8 mouse cellular contexts compared by ENCODE assay signal in the genomic region with DNA sequence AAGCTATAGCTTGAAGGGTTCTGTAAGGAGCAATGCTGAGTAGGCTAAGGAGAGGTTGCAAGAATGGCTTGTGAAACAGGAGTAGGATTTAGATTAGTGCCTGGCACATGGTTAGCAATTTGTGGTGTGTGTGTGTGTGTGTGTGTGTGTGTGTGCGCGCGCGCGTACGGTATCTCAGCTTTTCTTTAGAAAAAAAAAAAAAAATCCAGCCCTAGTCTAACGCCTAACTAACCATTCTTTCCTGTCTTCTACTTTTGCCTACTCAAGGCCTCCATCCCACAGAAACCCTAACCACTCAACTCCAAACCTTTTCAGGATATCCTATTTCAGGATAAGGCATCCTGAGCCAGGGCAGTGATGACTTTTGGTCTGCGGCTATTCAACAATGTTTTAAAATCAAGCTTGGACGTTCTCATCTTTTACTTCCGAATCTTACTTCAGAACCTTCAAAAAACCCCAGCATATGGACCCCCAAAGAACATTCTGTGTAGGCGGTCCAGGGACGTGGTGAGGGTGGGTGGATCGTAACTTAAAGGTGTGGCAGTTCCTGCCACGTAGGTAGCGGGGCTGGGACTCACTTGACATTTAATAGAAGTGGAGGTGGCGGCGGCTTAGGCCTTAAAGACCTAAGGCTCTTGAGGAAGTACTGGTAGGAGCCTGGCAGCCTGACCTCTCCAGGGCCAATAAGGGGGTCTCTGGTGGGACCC. TPM values are rescaled to one million over a fixed set of nuclear protein-coding genes. Genes with fewer than 3 reads are reported as not detected.
DNase-seq lines count a peak whose midpoint lies in the region; ATAC-seq and TF ChIP-seq lines count a peak whose summit lies in the region.

No protein-coding gene starts in this region.

- peak overlapping the region; percentile 75 for H3K4me2 ChIP-seq in limb, embryonic 13.5 days (replicated peaks)
- H3K4me2 ChIP-seq in stomach, embryonic 16.5 days (ENCODE audit: low read depth, low read length): peak overlapping the region; percentile 61

- peak overlapping the region; percentile 87 for H3K27ac ChIP-seq in testis, adult 2 months (ENCODE audit: control insufficient read depth, insufficient read depth, low read depth, low read length)
- peak overlapping the region; percentile 97; the same call in 1 of the 2 replicates for H3K27ac ChIP-seq in limb, embryonic 13.5 days
- peak overlapping the region; percentile 98; the same call in 1 of the 2 replicates for H3K27ac ChIP-seq in stomach, embryonic 16.5 days (ENCODE audit: low read length)

- peaks cover 8% of the 10 kb centered on the region for H3K4me1 ChIP-seq in testis, adult 2 months (ENCODE audit: control insufficient read depth, insufficient read depth, low read length)
- H3K4me1 ChIP-seq in erythroblast, embryonic 14.5 days (ENCODE audit: control insufficient read depth): peaks cover 45% of the 10 kb centered on the region
- H3K4me1 ChIP-seq in limb, embryonic 13.5 days: peaks cover 45% of the 10 kb centered on the region
- H3K4me1 ChIP-seq in stomach, embryonic 16.5 days (ENCODE audit: control insufficient read depth, insufficient read depth, low read length): peaks cover 15% of the 10 kb centered on the region

- peak overlapping the region; percentile 96 for H3K9ac ChIP-seq in limb, embryonic 13.5 days
- H3K9ac ChIP-seq in stomach, embryonic 16.5 days (ENCODE audit: low read length): peak overlapping the region; percentile 72

- no peaks in the 10 kb centered on the region for H3K36me3 ChIP-seq in testis, adult 2 months (ENCODE audit: control insufficient read depth, insufficient read depth, low read length)
- H3K36me3 ChIP-seq in erythroblast, embryonic 14.5 days (ENCODE audit: control insufficient read depth): peaks cover 17% of the 10 kb centered on the region
- H3K36me3 ChIP-seq in limb, embryonic 13.5 days: peaks cover 11% of the 10 kb centered on the region; the same call in 1 of the 2 replicates
- H3K36me3 ChIP-seq in stomach, embryonic 16.5 days (ENCODE audit: control insufficient read depth, insufficient read depth, low read length): no peaks in the 10 kb centered on the region

- H3K4me3 ChIP-seq in testis, adult 2 months (ENCODE audit: control insufficient read depth, low read depth, low read length): peak overlapping the region; percentile 98
- H3K4me3 ChIP-seq in erythroblast, embryonic 14.5 days (replicated peaks): peak overlapping the region; percentile 70
- H3K4me3 ChIP-seq in limb, embryonic 13.5 days: peak overlapping the region; percentile 97
- H3K4me3 ChIP-seq in stomach, embryonic 16.5 days (replicated peaks; ENCODE audit: low read length): peak overlapping the region; percentile 94

- H3K9me3 ChIP-seq in erythroblast, embryonic 14.5 days (ENCODE audit: control insufficient read depth, low read length): no peaks in the 10 kb centered on the region
- no peaks in the 10 kb centered on the region for H3K9me3 ChIP-seq in limb, embryonic 13.5 days
- H3K9me3 ChIP-seq in stomach, embryonic 16.5 days (replicated peaks; ENCODE audit: control insufficient read depth, low read length): no peaks in the 10 kb centered on the region

- no peak for TF ChIP-seq POLR2A in testis, adult 2 months (IDR thresholded peaks at IDR 0.05; ENCODE audit: control insufficient read depth, low read depth, low read length)

- H3K27me3 ChIP-seq in testis, adult 2 months (ENCODE audit: control insufficient read depth, insufficient read depth, low read length): no peaks in the 10 kb centered on the region
- peaks cover 8% of the 10 kb centered on the region for H3K27me3 ChIP-seq in erythroblast, embryonic 14.5 days (ENCODE audit: control insufficient read depth)
- no peaks in the 10 kb centered on the region for H3K27me3 ChIP-seq in limb, embryonic 13.5 days
- no peaks in the 10 kb centered on the region for H3K27me3 ChIP-seq in stomach, embryonic 16.5 days (ENCODE audit: control insufficient read depth, insufficient read depth, low read length)

- DNase-seq in testis, postnatal 14 days (ENCODE audit: low spot score): no peak
- DNase-seq in gastrocnemius, postnatal 4 days (ENCODE audit: low spot score in 2 of 2): no peak
- DNase-seq in layer of hippocampus, postnatal 14 days (ENCODE audit: low spot score in 2 of 2): no peak
- no peak for DNase-seq in ovary, postnatal 36 days (ENCODE audit: low spot score)

- whole genome bisulfite sequencing in limb, embryonic 13.5 days: 36% methylated on average over 17 of the region's 17 CpGs
- 33% methylated on average over 17 of the region's 17 CpGs for WGBS in stomach, embryonic 16.5 days

- TF ChIP-seq CTCF in testis, adult 2 months (IDR thresholded peaks at IDR 0.05; ENCODE audit: control insufficient read depth, insufficient read depth, insufficient replicate concordance, low read depth, low read length): no peak

- ATAC-seq in limb, embryonic 13.5 days (ENCODE audit: low FRiP score, low read depth): no peak; the same call in 1 of the 2 replicates
- peak; percentile 42; the same call in 1 of the 2 replicates for ATAC-seq in stomach, embryonic 16.5 days (ENCODE audit: insufficient read depth, low FRiP score)

RNA-seq across cellular contexts. Expression of gene Tmem165, which starts 0.5 kb away (rescaled TPM):
- polyA plus RNA-seq in testis, adult 2 months (2012; rRNA removed): 25.8 and 28.9 TPM in 2 replicates
- 4.0 and 4.6 TPM in 2 replicates for polyA plus RNA-seq in erythroblast, embryonic 14.5 days (2012)
- 108 and 111 TPM in 2 replicates for polyA plus RNA-seq in limb, embryonic 13.5 days (2015; fragmentation: Nextera tagmentation; extraction: Ambion mirVana)
- polyA plus RNA-seq in stomach, embryonic 16.5 days (2015; fragmentation: Nextera tagmentation; extraction: Ambion mirVana): 59.6 and 59.9 TPM in 2 replicates
- 10 to 100 TPM; 63.7 to 65.0 TPM for total RNA-seq in gastrocnemius, postnatal 4 days (2021)
- total RNA-seq in layer of hippocampus, postnatal 14 days (2021): 10 to 100 TPM; 39.4 to 40.6 TPM

RNA-seq across cellular contexts. Expression of gene Srd5a3, which starts 43.1 kb away (rescaled TPM):
- polyA plus RNA-seq in testis, adult 2 months (2012; rRNA removed): 7.8 and 11.7 TPM in 2 replicates
- 4.1 and 4.6 TPM in 2 replicates for polyA plus RNA-seq in erythroblast, embryonic 14.5 days (2012)
- polyA plus RNA-seq in limb, embryonic 13.5 days (2015; fragmentation: Nextera tagmentation; extraction: Ambion mirVana): 35.5 and 36.9 TPM in 2 replicates
- polyA plus RNA-seq in stomach, embryonic 16.5 days (2015; fragmentation: Nextera tagmentation; extraction: Ambion mirVana): 36.0 and 39.6 TPM in 2 replicates
- total RNA-seq in gastrocnemius, postnatal 4 days (2021): 10 to 100 TPM; 15.8 to 17.1 TPM
- 10 to 100 TPM; 20.6 to 23.5 TPM for total RNA-seq in layer of hippocampus, postnatal 14 days (2021)
